ENCODE assay signal across 9 mouse cellular contexts in genomic region chr6:137935341-137935740, GRCm38 (mm10).
A peak's percentile ranks its signal among the peaks of the same experiment; 100 is the strongest.
DNase-seq lines count a peak whose midpoint lies in the region; ATAC-seq and TF ChIP-seq lines count a peak whose summit lies in the region.
"Had no signal": no experiment of that assay in that cellular context is flagged by ENCODE, and none has a peak within 500 bp of the region (broad histone marks: within the 10 kb centered on the region; RNA-seq: fewer than 3 reads in every experiment).

No protein-coding gene starts in this region.

- H3K4me2 ChIP-seq in midbrain, postnatal 0 days (ENCODE audit: low read depth, low read length, poor library complexity, severe bottlenecking): no peak overlapping the region
- H3K4me2 ChIP-seq: neural tube, embryonic 12.5 days had no signal

- no peak overlapping the region for H3K9ac ChIP-seq in midbrain, postnatal 0 days (replicated peaks; ENCODE audit: low read length, poor library complexity, severe bottlenecking)
- H3K9ac ChIP-seq: neural tube, embryonic 12.5 days had no signal

- H3K4me1 ChIP-seq in midbrain, postnatal 0 days (ENCODE audit: insufficient read depth, low read length): no peaks in the 10 kb centered on the region
- H3K4me1 ChIP-seq: neural tube, embryonic 12.5 days had no signal

- peak overlapping the region; percentile 33 for H3K4me3 ChIP-seq in gastrocnemius, adult 2 months
- H3K4me3 ChIP-seq in left cerebral cortex, adult 2 months: no peak overlapping the region
- no peak overlapping the region for H3K4me3 ChIP-seq in midbrain, postnatal 0 days (ENCODE audit: low read depth, low read length)
- H3K4me3 ChIP-seq: neural tube, embryonic 12.5 days had no signal

- no peak for TF ChIP-seq CTCF in gastrocnemius, adult 2 months (IDR thresholded peaks at IDR 0.05)
- no peak for TF ChIP-seq CTCF in left cerebral cortex, adult 2 months (IDR thresholded peaks at IDR 0.05)
- TF ChIP-seq CTCF in midbrain, postnatal 0 days (IDR thresholded peaks at IDR 0.05): no peak

- DNase-seq in gastrocnemius, adult 2 months: no peak
- no peak for DNase-seq in gastrocnemius, postnatal 36 days
- peak; percentile 12 to 29 for DNase-seq in urinary bladder, postnatal 36 days (ENCODE audit: low spot score in 2 of 2)
- no peak for DNase-seq in urinary bladder, postnatal 4 days (ENCODE audit: low spot score in 2 of 2)
- DNase-seq in left cerebral cortex, adult 2 months (ENCODE audit: extremely low spot score in 1 of 2, low spot score in 2 of 2): peak; percentile 32 to 35
- peak; percentile 22 to 37 for DNase-seq in right cerebral cortex, postnatal 36 days (ENCODE audit: low spot score in 2 of 2)
- no peak for DNase-seq in midbrain, postnatal 0 days (ENCODE audit: low spot score)
- no peak for DNase-seq in cerebellum, adult 11-12 months

- H3K27me3 ChIP-seq in midbrain, postnatal 0 days (ENCODE audit: insufficient read depth, low read length): no peaks in the 10 kb centered on the region; the same call in 1 of the 2 replicates
- H3K27me3 ChIP-seq: neural tube, embryonic 12.5 days had no signal

- H3K36me3 ChIP-seq in midbrain, postnatal 0 days (ENCODE audit: insufficient read depth, low read length): no peaks in the 10 kb centered on the region
- H3K36me3 ChIP-seq: neural tube, embryonic 12.5 days had no signal

- H3K27ac ChIP-seq in gastrocnemius, adult 2 months: no peak overlapping the region
- peak overlapping the region; percentile 61 for H3K27ac ChIP-seq in left cerebral cortex, adult 2 months
- H3K27ac ChIP-seq in midbrain, postnatal 0 days (ENCODE audit: low read depth, low read length): no peak overlapping the region
- H3K27ac ChIP-seq: neural tube, embryonic 12.5 days had no signal

- 58% methylated on average over 8 of the region's 8 CpGs for WGBS in midbrain, postnatal 0 days

- H3K9me3 ChIP-seq in midbrain, postnatal 0 days (ENCODE audit: low read length): no peaks in the 10 kb centered on the region
- H3K9me3 ChIP-seq: neural tube, embryonic 12.5 days had no signal

- intact Hi-C loops in gastrocnemius, adult 2 months (cut with DNase I): no loop called here
- intact Hi-C loops in gastrocnemius, postnatal 36 days (cut with DNase I): no loop called here
- intact Hi-C loops in left cerebral cortex, adult 2 months (cut with DNase I): loop anchor here (2.0 kb wide), 1 partner anchor 65 kb away; no protein-coding TSS in a partner anchor

- ATAC-seq in midbrain, postnatal 0 days (ENCODE audit: low FRiP score): no peak

Comparison
In these comparisons a context has a peak if more than half of its experiments do, and no peak if none do; other contexts are left out.
1. DNase-seq: peak in urinary bladder, postnatal 36 days (2 of 2), left cerebral cortex, adult 2 months (2 of 2) and right cerebral cortex, postnatal 36 days (2 of 2); none in gastrocnemius, adult 2 months (single experiment), gastrocnemius, postnatal 36 days (0 of 2), urinary bladder, postnatal 4 days (0 of 2), midbrain, postnatal 0 days (single experiment) and cerebellum, adult 11-12 months (single experiment).